Mouse (Mus musculus) CH12F3 (cell line): ENCODE measurements around the gene Tas2r117.

Source experiments
- in situ Hi-C: fragments of 300-500 bp; cut with MboI; formaldehyde crosslinking; loops from 2 replicates; pipeline ENCODE4 v1.14.3; 2020; ENCODE audit warnings: low sequenced_read_pairs

Tas2r117 gene

GRCm38 (mm10) chr6:132802518-132802917 is at the start of gene Tas2r117:
TSS of gene Tas2r117 (plus strand) at chr6:132802818.
- in situ Hi-C loops, result no loop called here

GRCm38 (mm10) chr6:132754430-132754829 is 48.2 kb upstream of the Tas2r117 start, which contains the start of gene Tas2r124:
TSS of gene Tas2r124 (plus strand) at chr6:132754730.
- in situ Hi-C loops, result no loop called here

- in situ Hi-C loops, result no loop called here
These were observed 40.8 kb upstream of the Tas2r117 start, which contains the start of gene Tas2r102 for GRCm38 (mm10) chr6:132761831-132762230. TSS of gene Tas2r102 (plus strand) at chr6:132762131.

- in situ Hi-C loops, result no loop called here
These were observed 24.6 kb upstream of the Tas2r117 start, which contains the start of gene Tas2r136 for GRCm38 (mm10) chr6:132778062-132778461. TSS of gene Tas2r136 (minus strand) at chr6:132778162.

- in situ Hi-C loops, result no loop called here
These were observed 7.2 kb upstream of the Tas2r117 start for GRCm38 (mm10) chr6:132795393-132795792.

GRCm38 (mm10) chr6:132846842-132847241 is 44.2 kb downstream of the Tas2r117 start, which contains the start of gene Tas2r123:
TSS of gene Tas2r123 (plus strand) at chr6:132847142.
- in situ Hi-C loops, result no loop called here
